Mouse (Mus musculus) intestine, postnatal 0 days (tissue): Measurements from ENCODE around the gene Msto1. TPM values are rescaled to one million over a fixed set of nuclear protein-coding genes. Genes with fewer than 3 reads are reported as not detected.

ENCODE experiments used
- ATAC-seq: fragments of 200-750 bp; cut with Nextera tagmentation; 2 replicates; pipeline ENCODE4 v1.8.0; 2017; ENCODE audit warnings: mild to moderate bottlenecking, moderate TSS enrichment, moderate library complexity
- H3K27ac ChIP-seq: fragments of 300-500 bp; sonication (generic); 2 replicates; pipeline ENCODE4 v1.5.1; 2014; ENCODE audit warnings: mild to moderate bottlenecking, low read depth, low read length, moderate library complexity
- H3K27me3 ChIP-seq: fragments of 300-500 bp; sonication (generic); replicated peaks from 2 replicates; pipeline ENCODE4 v1.6.1; 2014; ENCODE audit warnings: low read length, mixed read lengths; ENCODE audit not compliant: control insufficient read depth, insufficient read depth
- H3K36me3 ChIP-seq: fragments of 300-500 bp; sonication (generic); 2 replicates; pipeline ENCODE4 v1.6.1; 2014; ENCODE audit warnings: mild to moderate bottlenecking, moderate library complexity; ENCODE audit not compliant: control insufficient read depth, insufficient read depth
- H3K4me1 ChIP-seq: fragments of 300-500 bp; sonication (generic); replicated peaks from 2 replicates; pipeline ENCODE4 v1.6.1; 2014; ENCODE audit warnings: antibody characterized with exemption, low read length, mixed read lengths; ENCODE audit not compliant: control insufficient read depth, insufficient read depth
- H3K4me2 ChIP-seq: fragments of 300-500 bp; sonication (generic); replicated peaks from 2 replicates; pipeline ENCODE4 v1.6.1; 2014; ENCODE audit warnings: low read depth, mild to moderate bottlenecking, moderate library complexity
- H3K4me3 ChIP-seq: fragments of 300-500 bp; sonication (generic); 2 replicates; pipeline ENCODE4 v1.5.1; 2014; ENCODE audit warnings: low read depth, low read length
- H3K9ac ChIP-seq: fragments of 300-500 bp; sonication (generic); 2 replicates; pipeline ENCODE4 v1.6.1; 2014; ENCODE audit warnings: mild to moderate bottlenecking, low read depth, low read length
- H3K9me3 ChIP-seq: fragments of 300-500 bp; sonication (generic); 2 replicates; pipeline ENCODE4 v1.6.1; 2016; ENCODE audit warnings: mixed run types; ENCODE audit not compliant: control insufficient read depth
- CTCF ChIP-seq: sonication (generic); IDR thresholded peaks from 2 replicates; pipeline ENCODE4 v1.5.1; 2016; ENCODE audit warnings: low read depth, mild to moderate bottlenecking, control low read depth, antibody characterized with exemption, moderate library complexity
- WGBS: fragments of 180-500 bp; shearing (Covaris S2); extraction: QIAGEN DNeasy Blood & Tissue Kit; methylation state at CpG from one replicate; pipeline ENCODE4 v1.1.7; 2014; 5-methylcytosine and 5-hydroxymethylcytosine counted together
- polyA plus RNA-seq: library from polyadenylated mRNA; unstranded; fragments of >200 nt; fragmentation: Nextera tagmentation; extraction: Ambion mirVana; gene quantifications from 2 replicates; pipeline ENCODE4 v1.2.1, GENCODE M21; 2015

Msto1 gene
- polyA plus RNA-seq, 1 experiment from 2014 or later: 22.4 TPM

GRCm38 (mm10) chr3:88949786-88950575 is 36.2 kb upstream of the Msto1 start:
- peak overlapping the region; percentile 72 for H3K4me3 ChIP-seq
- no peaks in the 10 kb centered on the region for H3K36me3 ChIP-seq
- 1% methylated on average over 54 of the region's 92 CpGs for WGBS
- peak overlapping the region; percentile 86 for H3K9ac ChIP-seq
- no peaks in the 10 kb centered on the region for H3K27me3 ChIP-seq
- peak overlapping the region; percentile 99 for H3K27ac ChIP-seq
- TF ChIP-seq CTCF: peak; percentile 41
- no peaks in the 10 kb centered on the region for H3K9me3 ChIP-seq
- ATAC-seq: peak; percentile 88
- peak overlapping the region; percentile 84 for H3K4me2 ChIP-seq
- 0 out of 2 replicates have a peak, but pooled peaks cover 7% of the 10 kb centered on the region for H3K4me1 ChIP-seq

- Histone ChIP-seq H3K27me3 (no peaks in the 10 kb centered on the region), H3K4me3 (no peak overlapping the region), H3K4me2 (no peak overlapping the region), H3K9me3 (no peaks in the 10 kb centered on the region), H3K27ac (no peak overlapping the region), H3K36me3 (peaks cover 23% of the 10 kb centered on the region), H3K4me1 (0 out of 2 replicates have a peak, but pooled peaks cover 7% of the 10 kb centered on the region), H3K9ac (no peak overlapping the region)
- WGBS: 91% methylated on average over 4 of the region's 4 CpGs
- TF ChIP-seq CTCF: no peak
- ATAC-seq: no peak
Observed at GRCm38 (mm10) chr3:88944109-88944508, 30.3 kb upstream of the Msto1 start.

DNA sequence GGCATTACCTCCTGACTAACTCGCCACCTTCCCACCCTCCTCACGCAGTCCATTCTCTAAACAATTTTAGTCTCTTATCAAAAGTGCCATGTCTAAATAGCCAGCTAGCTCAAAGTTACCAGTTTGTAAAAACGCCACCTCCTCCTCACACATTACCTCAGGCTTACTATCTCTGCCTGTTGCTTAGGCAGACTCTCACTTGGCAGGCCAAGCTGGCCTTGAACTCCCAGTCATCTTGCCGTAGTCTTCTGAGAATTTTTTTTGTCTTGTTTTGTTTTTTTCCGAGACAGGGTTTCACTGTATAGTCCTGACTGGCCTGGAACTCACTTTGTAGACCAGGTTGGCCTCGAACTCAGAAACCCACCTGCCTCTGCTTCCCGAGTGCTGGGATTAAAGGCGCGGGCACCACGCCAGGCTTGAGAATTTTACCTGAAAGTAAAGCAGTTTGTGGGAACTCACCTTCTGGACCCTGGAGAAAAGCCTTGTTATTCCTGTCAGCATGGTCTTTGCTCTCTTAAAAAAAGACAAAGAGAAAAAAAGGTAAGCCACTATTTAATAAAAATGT is 28.6 kb upstream of the Msto1 start:
- H3K4me1 ChIP-seq: no peaks in the 10 kb centered on the region
- no peak overlapping the region for H3K27ac ChIP-seq
- no peak overlapping the region for H3K4me3 ChIP-seq
- H3K36me3 ChIP-seq: peaks cover 33% of the 10 kb centered on the region
- no peaks in the 10 kb centered on the region for H3K27me3 ChIP-seq
- no peak overlapping the region for H3K4me2 ChIP-seq
- 93% methylated on average over 10 of the region's 10 CpGs for WGBS
- no peak overlapping the region for H3K9ac ChIP-seq
- TF ChIP-seq CTCF: no peak
- no peak for ATAC-seq
- H3K9me3 ChIP-seq: no peaks in the 10 kb centered on the region

GRCm38 (mm10) chr3:88939749-88940148 is 25.9 kb upstream of the Msto1 start:
- WGBS: 72% methylated on average over 3 of the region's 3 CpGs
- ATAC-seq: 0 out of 2 replicates have a peak, but pooled peaks have one; percentile 47
- peaks cover 46% of the 10 kb centered on the region for H3K36me3 ChIP-seq

GRCm38 (mm10) chr3:88939071-88939470 is 25.3 kb upstream of the Msto1 start:
- H3K27ac ChIP-seq: no peak overlapping the region
- H3K9ac ChIP-seq: 0 out of 2 replicates have a peak overlapping the region, but pooled peaks have one; percentile 17
- H3K4me1 ChIP-seq: no peaks in the 10 kb centered on the region
- peaks cover 52% of the 10 kb centered on the region for H3K36me3 ChIP-seq
- WGBS: 93% methylated on average over 10 of the region's 10 CpGs
- no peaks in the 10 kb centered on the region for H3K9me3 ChIP-seq
- H3K4me3 ChIP-seq: no peak overlapping the region
- H3K27me3 ChIP-seq: no peaks in the 10 kb centered on the region
- TF ChIP-seq CTCF: no peak
- ATAC-seq: no peak
- H3K4me2 ChIP-seq: no peak overlapping the region

More at GRCm38 (mm10) chr3:88939749-88940148, 25.9 kb upstream of the Msto1 start:
- Histone ChIP-seq H3K27me3 (no peaks in the 10 kb centered on the region), H3K27ac (no peak overlapping the region), H3K4me1 (no peaks in the 10 kb centered on the region), H3K4me2 (no peak overlapping the region), H3K4me3 (no peak overlapping the region), H3K9me3 (no peaks in the 10 kb centered on the region), H3K9ac (no peak overlapping the region)
- TF ChIP-seq CTCF: peak; percentile 67

DNA sequence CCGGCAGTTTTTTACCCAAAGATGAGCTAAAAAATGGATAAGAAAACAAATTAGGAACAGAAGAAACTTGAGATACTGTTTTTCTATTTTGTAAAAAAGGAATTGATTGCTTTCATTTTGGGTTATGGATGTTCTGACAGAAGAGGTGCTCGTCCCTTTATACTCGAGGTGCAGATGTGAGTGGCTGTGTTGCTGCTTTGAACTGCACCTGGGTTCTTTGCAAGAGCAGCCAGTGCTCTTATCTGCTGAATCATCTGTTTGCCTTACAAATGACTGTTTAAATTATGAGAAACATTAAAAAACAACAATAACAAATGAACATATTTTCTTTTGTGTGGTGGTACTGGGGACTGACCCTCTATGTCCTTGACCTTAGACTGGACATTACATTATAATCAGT is 15.7 kb upstream of the Msto1 start:
- H3K4me1 ChIP-seq: no peaks in the 10 kb centered on the region
- no peaks in the 10 kb centered on the region for H3K9me3 ChIP-seq
- no peak for TF ChIP-seq CTCF
- no peak overlapping the region for H3K9ac ChIP-seq
- no peak for ATAC-seq
- peaks cover 87% of the 10 kb centered on the region for H3K36me3 ChIP-seq
- 84% methylated on average over 3 of the region's 3 CpGs for WGBS
- H3K4me3 ChIP-seq: no peak overlapping the region
- no peak overlapping the region for H3K27ac ChIP-seq
- H3K4me2 ChIP-seq: no peak overlapping the region
- no peaks in the 10 kb centered on the region for H3K27me3 ChIP-seq
